Mouse (Mus musculus) stomach, adult 2 months (tissue): Measurements from ENCODE around the gene Vrk2. TPM values are rescaled to one million over a fixed set of nuclear protein-coding genes. Genes with fewer than 3 reads are reported as not detected.

Experiments used
- polyA plus RNA-seq: library from polyadenylated mRNA; depleted of rRNA; stranded (reverse); fragments of >200 nt; gene quantifications from 2 replicates; pipeline ENCODE4 v1.2.3, GENCODE M21; 2012; rRNA removed

The Vrk2 gene
- 0.53 and 1.2 TPM in 2 replicates for polyA plus RNA-seq

DNA sequence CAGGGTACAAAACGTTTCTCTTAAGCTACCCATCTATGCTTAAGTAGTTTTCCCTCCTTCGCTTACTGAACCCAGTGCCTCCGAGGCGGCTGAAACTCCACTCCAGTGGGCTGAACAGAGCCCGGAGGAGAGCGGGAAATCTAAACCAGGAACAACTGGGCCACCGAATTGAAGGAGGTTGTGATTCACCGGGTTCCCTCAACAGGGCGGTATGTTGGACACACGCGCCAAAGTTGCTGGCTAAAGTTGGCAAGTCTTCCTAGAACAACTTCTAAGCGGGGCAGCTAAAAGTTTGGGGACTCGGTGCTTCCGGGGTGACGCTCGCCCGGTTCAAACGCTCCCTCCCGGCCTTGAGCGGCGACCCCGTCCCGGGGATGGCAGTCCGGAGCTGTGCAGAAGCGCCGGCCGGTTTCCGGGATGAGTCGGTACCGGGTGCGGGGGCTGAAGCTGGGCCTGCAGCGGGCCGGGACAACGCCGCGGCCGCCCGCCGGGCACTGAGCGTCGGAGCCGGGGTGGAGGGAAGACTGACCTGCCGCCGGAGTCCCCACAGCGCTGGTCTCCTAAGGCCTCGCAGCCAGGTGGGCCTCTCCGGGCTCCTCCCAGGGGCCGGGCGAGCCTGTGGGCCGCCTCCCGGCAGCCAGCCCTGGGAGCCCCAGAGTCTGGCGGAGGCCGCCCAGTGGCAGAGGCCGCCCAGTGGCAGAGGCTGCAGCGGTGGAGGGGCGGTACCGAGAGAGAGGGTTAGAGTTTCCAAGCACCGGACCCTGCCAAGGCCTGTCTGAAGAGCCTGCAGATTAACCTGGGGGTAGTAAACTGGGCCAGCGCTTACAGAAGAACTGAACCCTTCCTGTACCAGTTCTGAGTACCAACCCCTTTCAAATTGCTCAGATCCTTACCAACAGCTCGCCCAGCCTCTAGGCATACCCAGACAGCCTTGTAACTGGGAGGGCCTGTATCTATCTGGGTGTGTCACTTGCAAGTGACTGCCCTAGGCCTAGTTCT lies at the start of gene Vrk2, which contains the start of gene Gm6899:
Gene Vrk2 (minus strand): TSS at position 939 of the 999 bp plus-strand sequence.
Gene Gm6899 (plus strand): TSS at position 181 of the 999 bp plus-strand sequence.

Other genes starting within 250 kb of the Vrk2 start
- gene Fancl, start 207.9 kb downstream of the Vrk2 start, polyA plus RNA-seq, result 0.28 and 0.43 TPM in 2 replicates
- not detected in 2 replicates for gene Gm6899, start 758 bp downstream of the Vrk2 start, polyA plus RNA-seq